Mouse (Mus musculus): Measurements from ENCODE around the gene Fan1. TPM values are rescaled to one million over a fixed set of nuclear protein-coding genes. Genes with fewer than 3 reads are reported as not detected.

Gene Fan1
- polyA plus RNA-seq (2016; fragmentation: Nextera tagmentation; extraction: Ambion mirVana), result 5.0 and 5.7 TPM in 2 replicates

DNA sequence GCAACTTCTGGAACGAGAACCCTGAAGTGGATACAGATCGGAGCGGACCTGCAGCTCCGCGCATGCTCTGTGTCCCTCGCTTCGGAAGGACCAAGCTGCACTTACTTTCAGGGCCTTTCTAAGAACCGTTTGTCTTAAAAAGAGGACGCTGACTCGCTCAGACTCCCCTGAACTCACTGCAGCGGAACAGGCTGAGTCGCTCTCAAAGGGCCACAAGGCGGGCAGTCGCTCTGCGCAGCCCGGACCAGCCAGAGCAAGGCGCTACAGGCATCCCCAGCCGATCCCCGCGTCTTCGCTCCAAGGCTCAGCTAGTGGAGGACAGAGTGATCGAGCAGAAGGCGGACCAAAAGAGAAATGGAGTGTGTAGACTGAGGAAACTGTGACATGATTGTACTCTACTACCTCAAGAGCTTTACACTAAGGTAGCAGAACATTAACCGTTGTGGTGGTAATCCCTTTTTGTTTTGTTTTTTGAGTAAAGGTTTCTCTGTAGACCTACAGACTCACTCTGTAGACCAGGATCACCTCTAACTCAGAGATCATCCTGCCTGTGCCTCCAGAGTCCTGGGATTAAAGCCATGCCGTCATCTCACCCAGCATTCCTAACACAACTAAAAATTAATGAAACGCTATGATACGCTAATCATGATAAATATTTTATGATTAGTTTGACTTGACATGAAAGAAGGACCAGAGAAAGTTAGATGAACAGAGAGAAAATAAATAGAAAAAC is at the start of gene Fan1:
Gene Fan1, minus strand, starts transcription at position 266 of the 733 bp plus-strand sequence.
- H3K4me1 ChIP-seq (replicated peaks), result peaks cover 6% of the 10 kb centered on the region
- H3K36me3 ChIP-seq, result peaks cover 56% of the 10 kb centered on the region
- H3K9ac ChIP-seq, result peak within 1 kb of the TSS; percentile 71
- ATAC-seq (ENCODE audit: insufficient number of reproducible peaks, low FRiP score), result peak; percentile 94
- peak within 1 kb of the TSS; percentile 77 for H3K4me2 ChIP-seq
- 3% methylated on average over 27 of the region's 27 CpGs for WGBS
- no peaks in the 10 kb centered on the region for H3K27me3 ChIP-seq (replicated peaks)
- H3K27ac ChIP-seq (ENCODE audit: poor library complexity, severe bottlenecking), result peak within 1 kb of the TSS; percentile 93
- H3K9me3 ChIP-seq (replicated peaks), result no peaks in the 10 kb centered on the region
- peak within 1 kb of the TSS; percentile 60 for H3K4me3 ChIP-seq

DNA sequence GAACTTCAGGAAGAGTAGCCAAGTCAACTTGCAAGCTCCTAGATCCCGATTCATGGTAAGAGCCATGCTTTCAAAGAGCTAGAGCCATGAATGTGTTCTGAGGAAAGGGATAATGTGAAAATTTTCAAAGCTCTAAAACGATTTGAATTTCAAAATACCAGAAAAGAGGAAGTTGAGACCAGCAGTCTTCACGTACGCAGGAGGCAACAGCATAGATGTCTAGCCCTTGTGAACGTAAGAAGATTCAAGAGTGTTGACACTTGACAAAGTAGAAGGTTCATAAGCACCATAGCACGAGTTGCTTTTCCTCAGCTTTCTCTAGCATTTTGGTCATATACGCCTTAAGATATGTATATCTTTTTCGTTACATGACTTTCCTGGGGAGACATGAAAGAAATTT is 30.1 kb upstream of the Fan1 start:
- H3K9ac ChIP-seq, result no peak overlapping the region
- no peaks in the 10 kb centered on the region for H3K27me3 ChIP-seq (replicated peaks)
- no peak for ATAC-seq (ENCODE audit: insufficient number of reproducible peaks, low FRiP score)
- peaks cover 12% of the 10 kb centered on the region for H3K36me3 ChIP-seq
- H3K9me3 ChIP-seq (replicated peaks), result no peaks in the 10 kb centered on the region
- H3K27ac ChIP-seq (ENCODE audit: poor library complexity, severe bottlenecking), result no peak overlapping the region
- no peaks in the 10 kb centered on the region for H3K4me1 ChIP-seq (replicated peaks)
- no peak overlapping the region for H3K4me3 ChIP-seq
- 84% methylated on average over 8 of the region's 8 CpGs for WGBS
- H3K4me2 ChIP-seq, result no peak overlapping the region

DNA sequence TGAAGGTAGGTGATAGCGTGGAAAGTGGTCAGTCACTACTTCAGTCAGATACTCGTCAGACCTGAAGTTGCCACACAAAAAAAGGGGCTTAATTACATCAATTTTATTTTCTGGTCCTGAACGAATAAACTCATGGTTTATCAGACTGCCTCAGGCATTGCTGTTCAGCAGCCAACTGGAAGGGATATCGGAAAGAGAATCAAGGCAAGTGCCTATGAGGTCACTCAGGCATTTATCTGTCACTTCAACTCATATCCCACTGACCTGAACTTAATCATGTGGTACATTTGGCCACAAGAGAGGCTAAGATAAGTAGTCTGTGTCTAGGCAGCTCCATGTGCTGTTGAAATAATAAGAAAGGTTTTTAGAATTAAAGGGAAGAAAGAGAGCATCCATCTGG is 28.6 kb upstream of the Fan1 start:
- no peak for ATAC-seq (ENCODE audit: insufficient number of reproducible peaks, low FRiP score)
- Histone ChIP-seq H3K9me3 (replicated peaks) (no peaks in the 10 kb centered on the region), H3K4me1 (replicated peaks) (no peaks in the 10 kb centered on the region), H3K27me3 (replicated peaks) (no peaks in the 10 kb centered on the region), H3K4me3 (no peak overlapping the region), H3K27ac (ENCODE audit: poor library complexity, severe bottlenecking) (no peak overlapping the region), H3K9ac (no peak overlapping the region), H3K4me2 (no peak overlapping the region), H3K36me3 (peaks cover 12% of the 10 kb centered on the region)
- WGBS, result 85% methylated on average over 4 of the region's 4 CpGs

DNA sequence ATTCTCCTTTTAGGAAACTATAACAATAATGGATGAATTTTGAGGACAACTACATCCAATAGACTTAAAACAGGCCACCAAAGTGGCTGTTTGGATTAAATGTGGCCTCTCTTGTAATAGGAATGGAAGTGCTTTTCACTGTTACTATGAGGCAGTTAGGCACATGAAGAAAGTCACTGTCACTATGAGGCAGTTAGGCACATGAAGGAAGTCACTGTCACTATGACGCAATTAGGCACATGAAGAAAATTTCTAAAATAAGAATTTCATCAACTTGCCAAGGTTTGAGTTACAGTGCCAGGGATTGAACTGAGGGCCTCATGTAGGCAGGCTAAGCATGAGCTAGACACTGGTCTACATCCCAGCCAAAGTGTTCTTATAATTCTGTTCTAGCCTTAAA is 26.8 kb upstream of the Fan1 start:
- Histone ChIP-seq H3K27ac (ENCODE audit: poor library complexity, severe bottlenecking) (no peak overlapping the region), H3K9me3 (replicated peaks) (no peaks in the 10 kb centered on the region), H3K36me3 (peaks cover 12% of the 10 kb centered on the region), H3K4me1 (replicated peaks) (no peaks in the 10 kb centered on the region), H3K9ac (no peak overlapping the region), H3K4me3 (no peak overlapping the region), H3K4me2 (no peak overlapping the region), H3K27me3 (replicated peaks) (no peaks in the 10 kb centered on the region)
- WGBS, result 90% methylated on average over 1 of the region's 1 CpGs
- ATAC-seq (ENCODE audit: insufficient number of reproducible peaks, low FRiP score), result no peak

DNA sequence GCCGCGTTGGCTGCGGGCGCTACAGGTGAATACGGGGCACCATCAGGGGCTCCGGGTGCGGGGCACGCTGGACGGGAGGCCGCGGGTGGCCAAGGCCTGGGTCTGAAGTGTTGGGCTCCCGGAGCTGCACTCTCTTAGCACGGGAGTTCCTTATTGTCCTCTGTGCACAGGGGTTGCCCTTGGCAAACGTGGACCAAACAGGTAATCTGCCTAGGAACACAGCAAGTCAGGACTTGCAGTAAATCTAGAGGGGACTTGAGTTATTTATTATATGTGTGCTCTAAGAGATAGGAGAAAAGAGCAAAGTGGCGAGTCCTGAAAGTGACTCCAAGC is 18.9 kb upstream of the Fan1 start:
- under 1% methylated on average over 15 of the region's 15 CpGs for WGBS
- peak overlapping the region; percentile 75 for H3K9ac ChIP-seq
- H3K27ac ChIP-seq (ENCODE audit: poor library complexity, severe bottlenecking), result peak overlapping the region; percentile 58
- H3K27me3 ChIP-seq (replicated peaks), result no peaks in the 10 kb centered on the region
- ATAC-seq (ENCODE audit: insufficient number of reproducible peaks, low FRiP score), result no peak
- H3K36me3 ChIP-seq, result peaks cover 19% of the 10 kb centered on the region
- peaks cover 14% of the 10 kb centered on the region for H3K4me1 ChIP-seq (replicated peaks)
- H3K4me2 ChIP-seq, result peak overlapping the region; percentile 98
- peak overlapping the region; percentile 68 for H3K4me3 ChIP-seq
- no peaks in the 10 kb centered on the region for H3K9me3 ChIP-seq (replicated peaks)

GRCm38 (mm10) chr7:64392122-64392818 is 18.4 kb upstream of the Fan1 start, which contains the start of the genes Mphosph10 and Mcee:
Gene Mphosph10, minus strand, starts transcription at chr7:64392268.
Gene Mcee, plus strand, starts transcription at chr7:64392607.
- peak; percentile 99 for ATAC-seq (ENCODE audit: insufficient number of reproducible peaks, low FRiP score)
- Histone ChIP-seq H3K27me3 (replicated peaks) (no peaks in the 10 kb centered on the region), H3K4me2 (peak within 1 kb of the TSS; percentile 98), H3K9ac (peak within 1 kb of the TSS; percentile 91), H3K9me3 (replicated peaks) (no peaks in the 10 kb centered on the region), H3K4me1 (replicated peaks) (peaks cover 14% of the 10 kb centered on the region), H3K4me3 (peak within 1 kb of the TSS; percentile 68), H3K36me3 (peaks cover 21% of the 10 kb centered on the region), H3K27ac (ENCODE audit: poor library complexity, severe bottlenecking) (peak within 1 kb of the TSS; percentile 58)
- under 1% methylated on average over 54 of the region's 54 CpGs for WGBS

- Histone ChIP-seq H3K36me3 (peaks cover 27% of the 10 kb centered on the region), H3K9me3 (replicated peaks) (no peaks in the 10 kb centered on the region), H3K9ac (peak overlapping the region; percentile 91), H3K27me3 (replicated peaks) (no peaks in the 10 kb centered on the region), H3K4me1 (replicated peaks) (peaks cover 14% of the 10 kb centered on the region), H3K4me3 (peak overlapping the region; percentile 68), H3K27ac (ENCODE audit: poor library complexity, severe bottlenecking) (peak overlapping the region; percentile 58; the same call in 1 of the 2 replicates), H3K4me2 (peak overlapping the region; percentile 98)
- 2% methylated on average over 8 of the region's 8 CpGs for WGBS
- ATAC-seq (ENCODE audit: insufficient number of reproducible peaks, low FRiP score), result no peak
Observed at GRCm38 (mm10) chr7:64391479-64391878, 17.6 kb upstream of the Fan1 start.

DNA sequence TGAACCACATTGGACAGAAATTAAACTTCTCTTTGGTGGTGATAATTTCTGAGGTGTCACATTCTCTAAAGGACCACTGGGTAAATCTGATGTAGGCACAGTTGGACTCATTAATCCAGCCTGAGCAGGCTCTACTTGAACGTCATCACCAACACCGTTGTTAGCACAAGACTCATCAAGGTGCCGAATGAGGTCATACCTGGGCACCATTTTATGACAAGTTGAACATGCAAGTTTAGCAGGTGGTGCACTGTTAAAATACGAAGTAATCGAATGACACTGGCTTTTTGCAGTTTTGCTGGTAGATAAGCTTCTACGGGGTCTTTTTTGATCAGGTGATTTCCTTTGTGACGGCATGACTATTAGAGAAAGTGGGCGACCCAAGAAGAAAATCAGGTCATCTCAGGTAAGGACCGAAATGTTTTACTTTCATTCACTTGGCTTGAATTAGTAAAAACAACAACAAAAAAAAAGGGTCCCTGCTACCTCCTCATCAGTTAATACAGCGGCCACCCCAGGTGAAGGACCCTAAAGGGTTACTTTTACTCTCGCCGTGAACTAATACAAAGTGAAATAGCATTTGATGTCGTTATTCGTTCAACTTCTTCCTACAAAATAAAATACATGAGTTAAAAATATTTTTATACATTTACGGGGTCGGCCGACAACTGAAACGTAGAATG is 607 bp downstream of the Fan1 start:
- peaks cover 56% of the 10 kb centered on the region for H3K36me3 ChIP-seq
- no peaks in the 10 kb centered on the region for H3K27me3 ChIP-seq (replicated peaks)
- H3K4me2 ChIP-seq, result peak overlapping the region; percentile 77
- H3K27ac ChIP-seq (ENCODE audit: poor library complexity, severe bottlenecking), result peak overlapping the region; percentile 93
- H3K9me3 ChIP-seq (replicated peaks), result no peaks in the 10 kb centered on the region
- H3K4me1 ChIP-seq (replicated peaks), result peaks cover 6% of the 10 kb centered on the region
- peak overlapping the region; percentile 71 for H3K9ac ChIP-seq
- 13% methylated on average over 18 of the region's 18 CpGs for whole genome bisulfite sequencing
- ATAC-seq (ENCODE audit: insufficient number of reproducible peaks, low FRiP score), result peak; percentile 16; the same call in 1 of the 2 replicates
- H3K4me3 ChIP-seq, result peak overlapping the region; percentile 60

DNA sequence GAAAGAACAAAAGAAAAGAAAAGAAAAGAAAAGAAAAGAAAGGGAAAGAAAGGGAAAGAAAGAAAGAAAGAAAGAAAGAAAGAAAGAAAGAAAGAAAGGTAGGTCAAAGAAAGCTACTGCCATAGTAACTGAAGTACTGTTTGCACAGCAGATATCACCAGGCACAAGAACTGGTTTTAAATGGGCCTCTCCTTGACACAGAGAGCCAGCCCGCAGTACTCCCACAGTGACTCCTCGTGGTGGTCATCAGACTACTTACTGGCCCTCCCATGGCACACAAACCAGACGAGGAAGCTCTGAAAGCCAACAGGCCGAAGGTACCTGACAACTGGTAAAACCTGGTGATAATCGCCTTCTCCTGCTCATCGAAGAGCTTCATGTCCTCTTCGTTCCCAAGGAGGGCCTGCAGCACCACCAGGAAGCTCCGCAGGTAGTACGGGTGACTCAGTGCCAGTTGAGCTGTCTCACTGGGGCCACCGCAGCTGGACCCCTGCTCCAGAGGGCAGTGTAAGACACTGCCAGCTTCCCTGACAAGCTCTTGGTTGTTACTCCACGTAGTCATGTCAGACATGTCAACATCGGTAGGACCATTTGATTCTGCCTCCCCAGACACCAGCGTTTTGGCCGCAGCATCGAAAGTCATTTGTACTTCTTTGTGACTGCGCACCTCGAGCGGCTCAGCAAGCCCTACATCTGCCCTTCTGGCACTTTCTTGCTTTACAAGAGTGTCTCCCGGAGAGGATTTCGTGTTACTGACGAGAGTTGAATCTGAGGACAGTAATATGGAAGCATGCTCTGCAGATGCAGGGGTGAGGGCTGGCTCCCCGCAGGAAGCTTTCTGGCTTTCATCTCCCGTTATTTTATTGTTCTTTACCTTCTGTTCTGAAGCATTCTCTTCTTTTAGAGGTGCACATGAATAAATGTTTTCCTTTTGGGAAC is 1.7 kb downstream of the Fan1 start:
- WGBS, result 87% methylated on average over 23 of the region's 23 CpGs
- peaks cover 52% of the 10 kb centered on the region for H3K36me3 ChIP-seq

GRCm38 (mm10) chr7:64369841-64370240 is 4.1 kb downstream of the Fan1 start:
- no peak overlapping the region for H3K9ac ChIP-seq
- peaks cover 6% of the 10 kb centered on the region for H3K4me1 ChIP-seq (replicated peaks)
- H3K27ac ChIP-seq (ENCODE audit: poor library complexity, severe bottlenecking), result no peak overlapping the region
- no peak overlapping the region for H3K4me3 ChIP-seq
- H3K36me3 ChIP-seq, result peaks cover 56% of the 10 kb centered on the region
- no peak for ATAC-seq (ENCODE audit: insufficient number of reproducible peaks, low FRiP score)
- 86% methylated on average over 6 of the region's 6 CpGs for WGBS
- H3K9me3 ChIP-seq (replicated peaks), result no peaks in the 10 kb centered on the region
- no peak overlapping the region for H3K4me2 ChIP-seq
- no peaks in the 10 kb centered on the region for H3K27me3 ChIP-seq (replicated peaks)

More for the DNA sequence above, 1.7 kb downstream of the Fan1 start:
- ATAC-seq (ENCODE audit: insufficient number of reproducible peaks, low FRiP score), result no peak
- Histone ChIP-seq H3K9ac (no peak overlapping the region), H3K4me2 (no peak overlapping the region), H3K27me3 (replicated peaks) (no peaks in the 10 kb centered on the region), H3K4me1 (replicated peaks) (peaks cover 6% of the 10 kb centered on the region), H3K27ac (ENCODE audit: poor library complexity, severe bottlenecking) (no peak overlapping the region), H3K4me3 (no peak overlapping the region), H3K9me3 (replicated peaks) (no peaks in the 10 kb centered on the region)
